Mouse (Mus musculus) liver, adult 2 months (tissue): ENCODE measurements around the gene Slco1a5.

Experiments used
- CTCF ChIP-seq: fragments of 200-500 bp; IDR thresholded peaks from 2 replicates; pipeline ENCODE4 v1.5.1; 2011; ENCODE audit warnings: low read depth, low read length, control low read depth
- POLR2A ChIP-seq: fragments of 200-500 bp; IDR thresholded peaks from 2 replicates; pipeline ENCODE4 v1.6.1; 2011; ENCODE audit warnings: low read length, control low read depth; ENCODE audit not compliant: insufficient read depth; ENCODE audit errors: extremely low read depth

GRCm38 (mm10) chr6:142339576-142339975 lies 16.8 kb upstream of the Slco1a5 start:
- TF ChIP-seq POLR2A: no peak
- no peak for TF ChIP-seq CTCF
